Mouse (Mus musculus) heart, embryonic 16.5 days (tissue): Measurements from ENCODE around the gene Srbd1. TPM values are rescaled to one million over a fixed set of nuclear protein-coding genes. Genes with fewer than 3 reads are reported as not detected.

Source experiments
- ATAC-seq: fragments of 200-750 bp; cut with Nextera tagmentation; replicated peaks from 2 replicates; pipeline ENCODE4 v1.8.0; 2017; ENCODE audit warnings: moderate number of reproducible peaks; ENCODE audit not compliant: insufficient read depth, low FRiP score; ENCODE audit errors: extremely low read depth
- H3K27ac ChIP-seq: fragments of 300-500 bp; sonication (generic); 2 replicates; pipeline ENCODE4 v1.5.1; 2014; ENCODE audit warnings: mild to moderate bottlenecking, low read length, control low read depth, moderate library complexity
- H3K27me3 ChIP-seq: fragments of 300-500 bp; sonication (generic); 2 replicates; pipeline ENCODE4 v1.6.1; 2014; ENCODE audit warnings: low read length, mixed read lengths; ENCODE audit not compliant: control insufficient read depth, insufficient read depth
- H3K36me3 ChIP-seq: fragments of 300-500 bp; sonication (generic); 2 replicates; pipeline ENCODE4 v1.6.1; 2014; ENCODE audit not compliant: control insufficient read depth, insufficient read depth
- H3K4me1 ChIP-seq: fragments of 300-500 bp; sonication (generic); 2 replicates; pipeline ENCODE4 v1.6.1; 2014; ENCODE audit warnings: low read length, mixed read lengths; ENCODE audit not compliant: control insufficient read depth, insufficient read depth
- H3K4me2 ChIP-seq: fragments of 300-500 bp; sonication (generic); 2 replicates; pipeline ENCODE4 v1.6.1; 2014; ENCODE audit warnings: low read depth, mild to moderate bottlenecking, control low read depth, low read length
- H3K4me3 ChIP-seq: fragments of 300-500 bp; sonication (generic); 2 replicates; pipeline ENCODE4 v1.5.1; 2014; ENCODE audit warnings: mild to moderate bottlenecking, control low read depth, low read length
- H3K9ac ChIP-seq: fragments of 300-500 bp; sonication (generic); 2 replicates; pipeline ENCODE4 v1.6.1; 2014; ENCODE audit warnings: low read length, control low read depth
- H3K9me3 ChIP-seq: fragments of 300-500 bp; sonication (generic); replicated peaks from 2 replicates; pipeline ENCODE4 v1.6.1; 2016; ENCODE audit warnings: low read length; ENCODE audit not compliant: control insufficient read depth
- WGBS: fragments of 180-500 bp; shearing (Covaris S2); extraction: QIAGEN DNeasy Blood & Tissue Kit; methylation state at CpG from one replicate; pipeline ENCODE4 v1.1.7; 2014; 5-methylcytosine and 5-hydroxymethylcytosine counted together
- polyA plus RNA-seq: library from polyadenylated mRNA; unstranded; fragments of >200 nt; fragmentation: Nextera tagmentation; extraction: Ambion mirVana; gene quantifications from 2 replicates; pipeline ENCODE4 v1.2.1, GENCODE M21; 2015

Gene Srbd1
- polyA plus RNA-seq, 1 experiment from 2014 or later, result 11.5 TPM

DNA sequence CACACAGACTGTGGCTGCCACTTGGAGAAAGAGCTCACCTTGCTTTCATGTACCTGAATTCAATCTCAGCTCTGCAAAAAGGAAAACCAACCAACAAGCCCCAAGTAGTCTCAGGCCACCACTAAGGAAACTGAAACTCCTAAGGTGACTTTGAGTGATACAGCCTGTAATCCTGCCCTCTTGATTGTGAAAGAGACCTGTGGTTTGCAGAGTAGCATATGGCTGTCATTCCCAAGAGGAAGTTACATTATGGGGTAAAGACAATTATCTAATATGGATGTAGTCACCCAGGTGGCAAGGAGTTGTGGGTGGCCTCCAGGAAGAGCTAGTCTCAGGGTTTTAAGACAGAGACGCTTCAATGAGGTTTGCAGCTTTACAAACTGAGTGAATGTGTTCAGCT is 125.2 kb downstream of the Srbd1 start:
- no peak overlapping the region for H3K9ac ChIP-seq
- H3K36me3 ChIP-seq, result no peaks in the 10 kb centered on the region
- H3K27ac ChIP-seq, result no peak overlapping the region
- no peak for ATAC-seq
- no peaks in the 10 kb centered on the region for H3K27me3 ChIP-seq
- WGBS, result 89% methylated on average over 1 of the region's 1 CpGs
- peaks cover 6% of the 10 kb centered on the region; the same call in 1 of the 2 replicates for H3K9me3 ChIP-seq
- H3K4me2 ChIP-seq, result no peak overlapping the region
- H3K4me1 ChIP-seq, result no peaks in the 10 kb centered on the region
- no peak overlapping the region for H3K4me3 ChIP-seq

DNA sequence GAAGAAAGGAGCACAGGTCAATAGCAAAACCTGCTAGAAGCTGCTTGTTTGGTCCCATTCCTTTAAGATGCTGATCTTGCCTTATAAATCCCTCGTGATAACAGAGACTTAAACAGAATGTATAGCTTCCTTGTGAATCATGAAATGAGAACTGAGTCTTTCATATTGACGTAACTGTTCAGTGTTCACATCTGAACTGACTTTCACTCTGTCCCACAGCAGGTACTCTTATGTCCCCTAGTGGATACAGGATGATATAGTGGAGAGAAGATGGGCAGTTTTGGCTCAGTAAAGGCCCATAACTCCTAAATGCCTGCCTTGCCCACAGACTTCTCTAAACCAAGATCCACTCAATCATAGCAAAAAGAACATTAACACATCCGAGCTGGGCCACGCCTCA is 130.7 kb downstream of the Srbd1 start:
- peaks cover 3% of the 10 kb centered on the region; the same call in 1 of the 2 replicates for H3K4me1 ChIP-seq
- H3K27ac ChIP-seq, result no peak overlapping the region
- 0 out of 2 replicates have a peak, but pooled peaks cover 4% of the 10 kb centered on the region for H3K9me3 ChIP-seq
- no peak overlapping the region for H3K4me3 ChIP-seq
- 76% methylated on average over 4 of the region's 4 CpGs for WGBS
- no peaks in the 10 kb centered on the region for H3K27me3 ChIP-seq
- H3K36me3 ChIP-seq, result no peaks in the 10 kb centered on the region
- ATAC-seq, result no peak
- H3K9ac ChIP-seq, result no peak overlapping the region
- no peak overlapping the region for H3K4me2 ChIP-seq

GRCm38 (mm10) chr17:86012576-86012975 is 132.4 kb downstream of the Srbd1 start:
- Histone ChIP-seq H3K36me3 (no peaks in the 10 kb centered on the region), H3K27me3 (no peaks in the 10 kb centered on the region), H3K9me3 (0 out of 2 replicates have a peak, but pooled peaks cover 2% of the 10 kb centered on the region), H3K4me1 (peaks cover 13% of the 10 kb centered on the region), H3K27ac (no peak overlapping the region), H3K9ac (no peak overlapping the region), H3K4me2 (no peak overlapping the region), H3K4me3 (no peak overlapping the region)
- WGBS, result 29% methylated on average over 1 of the region's 1 CpGs
- ATAC-seq, result no peak

GRCm38 (mm10) chr17:86011849-86012248 is 133.1 kb downstream of the Srbd1 start:
- H3K9ac ChIP-seq, result no peak overlapping the region
- H3K9me3 ChIP-seq, result 0 out of 2 replicates have a peak, but pooled peaks cover 2% of the 10 kb centered on the region
- H3K36me3 ChIP-seq, result no peaks in the 10 kb centered on the region
- no peaks in the 10 kb centered on the region for H3K27me3 ChIP-seq
- H3K27ac ChIP-seq, result no peak overlapping the region
- no peak overlapping the region for H3K4me3 ChIP-seq
- no peak for ATAC-seq
- peaks cover 15% of the 10 kb centered on the region for H3K4me1 ChIP-seq
- no peak overlapping the region for H3K4me2 ChIP-seq
- 86% methylated on average over 3 of the region's 3 CpGs for WGBS

GRCm38 (mm10) chr17:86008401-86008800 is 136.6 kb downstream of the Srbd1 start:
- ATAC-seq, result no peak
- H3K36me3 ChIP-seq, result no peaks in the 10 kb centered on the region
- no peak overlapping the region for H3K9ac ChIP-seq
- no peaks in the 10 kb centered on the region for H3K27me3 ChIP-seq
- no peak overlapping the region for H3K27ac ChIP-seq
- no peak overlapping the region for H3K4me3 ChIP-seq
- 0 out of 2 replicates have a peak, but pooled peaks cover 2% of the 10 kb centered on the region for H3K9me3 ChIP-seq
- peaks cover 15% of the 10 kb centered on the region for H3K4me1 ChIP-seq
- WGBS, result 32% methylated on average over 10 of the region's 10 CpGs
- H3K4me2 ChIP-seq, result peak overlapping the region; percentile 16

DNA sequence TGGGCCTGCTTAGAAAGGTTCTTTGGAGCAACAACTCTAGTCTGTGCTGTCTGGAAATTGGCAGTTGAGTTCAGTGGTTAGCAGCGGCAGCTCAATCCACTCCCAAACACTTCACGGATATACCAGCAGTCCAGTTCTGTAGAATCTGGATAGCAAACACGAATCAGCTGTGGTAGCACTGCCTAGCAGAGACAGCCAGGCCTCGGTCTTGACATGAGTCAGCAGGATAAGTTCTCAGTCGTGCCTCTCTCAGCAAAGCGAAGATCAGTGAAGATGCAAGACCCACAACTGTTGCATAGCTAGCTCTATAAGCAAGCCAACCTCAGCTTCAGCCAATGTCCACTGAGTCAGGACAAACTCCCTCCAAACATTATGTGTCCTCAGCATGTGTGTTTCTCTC is 142.9 kb downstream of the Srbd1 start:
- Histone ChIP-seq H3K9ac (no peak overlapping the region), H3K27ac (no peak overlapping the region), H3K4me3 (no peak overlapping the region), H3K4me2 (no peak overlapping the region), H3K36me3 (peaks cover 15% of the 10 kb centered on the region), H3K27me3 (no peaks in the 10 kb centered on the region), H3K9me3 (peaks cover 12% of the 10 kb centered on the region), H3K4me1 (no peaks in the 10 kb centered on the region)
- ATAC-seq, result no peak
- WGBS, result 87% methylated on average over 6 of the region's 6 CpGs

DNA sequence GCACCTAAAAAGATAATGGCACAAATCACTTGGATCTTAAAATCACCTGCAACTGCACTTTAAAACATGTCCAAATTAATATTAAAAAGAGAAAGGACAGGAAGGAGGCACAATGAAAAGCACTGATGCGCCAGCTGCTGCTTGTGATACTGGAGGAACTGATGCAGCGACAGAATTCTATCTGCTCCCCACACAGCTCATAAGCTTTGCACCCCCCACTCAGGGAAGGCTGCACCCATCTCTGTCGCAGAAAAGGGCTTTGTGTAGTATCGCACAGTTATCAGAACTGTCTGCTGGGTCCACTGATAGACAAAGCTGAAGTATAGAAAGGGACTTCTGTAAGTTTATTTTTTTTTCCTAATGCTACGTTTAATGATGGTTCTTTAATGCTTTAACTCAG is 143.3 kb downstream of the Srbd1 start:
- Histone ChIP-seq H3K27ac (no peak overlapping the region), H3K36me3 (peaks cover 19% of the 10 kb centered on the region), H3K9me3 (peaks cover 14% of the 10 kb centered on the region), H3K4me3 (no peak overlapping the region), H3K9ac (no peak overlapping the region), H3K4me1 (no peaks in the 10 kb centered on the region), H3K4me2 (no peak overlapping the region), H3K27me3 (no peaks in the 10 kb centered on the region)
- 74% methylated on average over 5 of the region's 5 CpGs for WGBS
- no peak for ATAC-seq

DNA sequence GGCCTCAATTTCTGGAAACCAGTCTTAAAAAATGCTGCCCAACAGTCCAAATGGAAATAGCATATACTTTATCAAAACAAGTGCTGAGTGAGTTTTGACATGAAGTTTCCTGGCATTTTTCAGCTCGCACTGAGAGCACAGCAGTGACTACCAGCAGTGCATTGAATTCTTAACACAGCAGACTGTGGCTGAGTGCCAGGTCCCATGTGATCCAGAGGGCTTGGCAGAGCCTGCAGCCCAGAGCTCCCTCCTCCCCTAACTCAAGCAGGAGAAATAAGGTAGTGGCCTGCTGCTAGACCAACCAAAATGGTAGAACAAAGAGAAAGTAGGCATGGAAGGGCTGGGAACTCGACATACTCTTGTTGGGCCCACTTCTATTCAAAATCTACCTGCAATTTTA is 149.2 kb downstream of the Srbd1 start:
- Histone ChIP-seq H3K36me3 (peaks cover 22% of the 10 kb centered on the region), H3K27ac (peak overlapping the region; percentile 80), H3K9me3 (peaks cover 14% of the 10 kb centered on the region), H3K27me3 (no peaks in the 10 kb centered on the region), H3K4me1 (peaks cover 12% of the 10 kb centered on the region), H3K9ac (no peak overlapping the region), H3K4me3 (no peak overlapping the region), H3K4me2 (no peak overlapping the region)
- WGBS, result 36% methylated on average over 2 of the region's 2 CpGs
- peak; percentile 96 for ATAC-seq

GRCm38 (mm10) chr17:85995086-85995485 is 149.9 kb downstream of the Srbd1 start:
- peak overlapping the region; percentile 80 for H3K27ac ChIP-seq
- H3K9ac ChIP-seq, result no peak overlapping the region
- H3K4me2 ChIP-seq, result no peak overlapping the region
- WGBS, result 67% methylated on average over 4 of the region's 4 CpGs
- H3K4me1 ChIP-seq, result peaks cover 12% of the 10 kb centered on the region
- peak; percentile 60; the same call in 1 of the 2 replicates for ATAC-seq
- H3K27me3 ChIP-seq, result no peaks in the 10 kb centered on the region
- peaks cover 20% of the 10 kb centered on the region for H3K36me3 ChIP-seq
- no peak overlapping the region for H3K4me3 ChIP-seq
- H3K9me3 ChIP-seq, result peaks cover 14% of the 10 kb centered on the region
